Mouse (Mus musculus) Muller cell, postnatal 12 days (primary cell): ENCODE measurements around the gene Nrf1.
A peak's percentile ranks its signal among the peaks of the same experiment; 100 is the strongest.

ENCODE experiments used
- DNase-seq: peaks from one replicate; pipeline ENCODE4 v3.0.0-alpha.2; 2015; ENCODE audit errors: inconsistent ontology term

Nrf1 gene

GRCm38 (mm10) chr6:30047271-30048162 lies at the start of gene Nrf1:
Nrf1 (plus strand) TSS chr6:30047988.
- peak; percentile 95 for DNase-seq

GRCm38 (mm10) chr6:29998140-29998539 lies 49.6 kb upstream of the Nrf1 start:
- DNase-seq, result no peak

- no peak for DNase-seq
Observed at GRCm38 (mm10) chr6:29998771-29999170, 49.0 kb upstream of the Nrf1 start.

GRCm38 (mm10) chr6:30002628-30003027 lies 45.2 kb upstream of the Nrf1 start:
- no peak for DNase-seq

GRCm38 (mm10) chr6:30005851-30006250 lies 41.9 kb upstream of the Nrf1 start:
- no peak for DNase-seq

- DNase-seq, result no peak
Observed at GRCm38 (mm10) chr6:30009204-30009603, 38.6 kb upstream of the Nrf1 start.

GRCm38 (mm10) chr6:30013520-30013919 lies 34.3 kb upstream of the Nrf1 start:
- DNase-seq, result no peak

- DNase-seq, result peak; percentile 32
Observed at GRCm38 (mm10) chr6:30014187-30014864, 33.5 kb upstream of the Nrf1 start.

GRCm38 (mm10) chr6:30021241-30021640 lies 26.5 kb upstream of the Nrf1 start:
- DNase-seq, result no peak

GRCm38 (mm10) chr6:30021656-30022055 lies 26.1 kb upstream of the Nrf1 start:
- DNase-seq, result no peak

- no peak for DNase-seq
Observed at GRCm38 (mm10) chr6:30026799-30027198, 21.0 kb upstream of the Nrf1 start.

GRCm38 (mm10) chr6:30028358-30028757 lies 19.4 kb upstream of the Nrf1 start:
- no peak for DNase-seq

GRCm38 (mm10) chr6:30035112-30035511 lies 12.7 kb upstream of the Nrf1 start:
- no peak for DNase-seq

GRCm38 (mm10) chr6:30041498-30041897 lies 6.3 kb upstream of the Nrf1 start:
- DNase-seq, result no peak

GRCm38 (mm10) chr6:30042483-30042882 lies 5.3 kb upstream of the Nrf1 start:
- DNase-seq, result no peak

- DNase-seq, result no peak
Observed at GRCm38 (mm10) chr6:30048163-30048500, 344 bp downstream of the Nrf1 start.

GRCm38 (mm10) chr6:30048501-30049353 lies 939 bp downstream of the Nrf1 start:
- peak; percentile 29 for DNase-seq

- no peak for DNase-seq
Observed at GRCm38 (mm10) chr6:30053116-30053515, 5.3 kb downstream of the Nrf1 start.

GRCm38 (mm10) chr6:30062544-30062943 lies 14.8 kb downstream of the Nrf1 start:
- DNase-seq, result no peak

- no peak for DNase-seq
Observed at GRCm38 (mm10) chr6:30065369-30065768, 17.6 kb downstream of the Nrf1 start.

GRCm38 (mm10) chr6:30066746-30067145 lies 19.0 kb downstream of the Nrf1 start:
- no peak for DNase-seq

- no peak for DNase-seq
Observed at GRCm38 (mm10) chr6:30072476-30072875, 24.7 kb downstream of the Nrf1 start.
